In genomic region chr19:57122261-57122660, GRCm38 (mm10) we compare ENCODE assay signal across 17 mouse cellular contexts.
DNase-seq lines count a peak whose midpoint lies in the region; ATAC-seq lines count a peak whose summit lies in the region.
"Had no signal": no experiment of that assay in that cellular context is flagged by ENCODE, and none has a peak within 500 bp of the region (broad histone marks: within the 10 kb centered on the region; RNA-seq: fewer than 3 reads in every experiment).

No protein-coding gene starts in this region.

- no peak for ATAC-seq in inflammation-experienced regulatory T-cells, adult 6 months
- ATAC-seq: forebrain, embryonic 15.5 days; hindbrain, postnatal 0 days; intestine, embryonic 16.5 days; Patski had no signal

- DNase-seq in cerebellum, adult 11-12 months: peak; percentile 59
- no peak for DNase-seq in cerebellum, adult 8-10 months
- peak; percentile 88 for DNase-seq in heart, adult 11 months
- no peak for DNase-seq in heart, adult 18-20 months
- peak; percentile 42 for DNase-seq in ZHBTc4 (ENCODE audit: low read depth, low spot score)
- no peak for DNase-seq in urinary bladder, adult 2 months (ENCODE audit: low spot score)
- DNase-seq: adrenal gland, adult 2 months; adrenal gland, postnatal 25 days; cerebellum, postnatal 25 days; gastrocnemius, postnatal 14 days; heart, postnatal 14 days; kidney, adult 2 months had no signal

Comparison
In these comparisons a context has a peak if more than half of its experiments do, and no peak if none do; other contexts are left out.
1. DNase-seq: peak in cerebellum, adult 11-12 months (single experiment), heart, adult 11 months (single experiment) and ZHBTc4 (single experiment); none in cerebellum, adult 8-10 months (single experiment), heart, adult 18-20 months (0 of 2) and urinary bladder, adult 2 months (single experiment).